Mouse (Mus musculus): ENCODE measurements around the gene F8.
A peak's percentile ranks its signal among the peaks of the same experiment; 100 is the strongest.

The F8 gene

GRCm38 (mm10) chrX:75137729-75138128 lies 244.7 kb downstream of the F8 start:
- no peak for DNase-seq

GRCm38 (mm10) chrX:75136938-75137337 lies 245.5 kb downstream of the F8 start:
- DNase-seq: no peak

- peak; percentile 76 to 82 for DNase-seq
Observed at GRCm38 (mm10) chrX:75130467-75131160, 251.8 kb downstream of the F8 start, which contains the start of gene Mpp1. TSS of gene Mpp1 (minus strand) at chrX:75131016.

GRCm38 (mm10) chrX:75129474-75129873 lies 252.9 kb downstream of the F8 start:
- DNase-seq: no peak

GRCm38 (mm10) chrX:75128333-75128980 lies 254.0 kb downstream of the F8 start:
- DNase-seq: no peak

- DNase-seq: no peak
Observed at GRCm38 (mm10) chrX:75126893-75127292, 255.5 kb downstream of the F8 start.

GRCm38 (mm10) chrX:75125606-75126005 lies 256.8 kb downstream of the F8 start:
- DNase-seq: no peak
